Mouse (Mus musculus) cortical plate, adult 2 months (tissue): Measurements from ENCODE around the gene Arid3a.

Experiments
- CTCF ChIP-seq: fragments of 200-500 bp; IDR thresholded peaks from 2 replicates; pipeline ENCODE4 v1.5.1; 2011; ENCODE audit warnings: mild to moderate bottlenecking, control low read depth, low read length; ENCODE audit not compliant: insufficient read depth; ENCODE audit errors: extremely low read depth
- POLR2A ChIP-seq: fragments of 200-500 bp; IDR thresholded peaks from 2 replicates; pipeline ENCODE4 v1.6.1; 2011; ENCODE audit warnings: mild to moderate bottlenecking, low read length, control low read depth; ENCODE audit not compliant: insufficient read depth; ENCODE audit errors: extremely low read depth

- TF ChIP-seq POLR2A (no peak), CTCF (no peak)
Observed at GRCm38 (mm10) chr10:79916081-79916480, 10.8 kb upstream of the Arid3a start.
